Mouse (Mus musculus) cerebellum, adult 11-12 months (tissue): ENCODE measurements around the gene Tex14.
"Not testable (repeated sequence)": the region's sequence is repeated elsewhere in the genome, so short reads cannot be mapped to it uniquely, and the experiment has no call there.

ENCODE experiments used
- DNase-seq: peaks from one replicate; pipeline ENCODE4 v3.0.0; 2022

Gene Tex14

DNA sequence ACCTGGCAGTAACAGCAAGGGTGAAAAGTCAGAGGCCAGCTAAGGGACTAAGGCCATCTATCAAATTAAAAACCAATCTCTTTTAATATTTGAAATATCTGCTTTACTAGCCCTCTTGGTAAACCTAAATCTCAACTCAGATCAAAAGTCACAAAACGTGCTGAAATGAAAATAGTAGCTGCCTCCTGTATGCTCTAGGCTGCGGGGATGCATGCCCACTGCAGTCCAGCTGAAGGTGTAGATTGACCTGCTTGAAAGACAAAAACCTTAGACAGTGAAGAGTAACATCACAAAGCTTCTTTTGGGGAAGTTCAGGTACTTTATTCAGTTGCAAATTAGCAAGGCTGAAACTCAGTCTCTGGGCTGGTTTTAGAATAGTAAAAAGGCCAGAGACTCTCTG, 74.3 kb downstream of the Tex14 start:
- not testable (repeated sequence) for DNase-seq

DNA sequence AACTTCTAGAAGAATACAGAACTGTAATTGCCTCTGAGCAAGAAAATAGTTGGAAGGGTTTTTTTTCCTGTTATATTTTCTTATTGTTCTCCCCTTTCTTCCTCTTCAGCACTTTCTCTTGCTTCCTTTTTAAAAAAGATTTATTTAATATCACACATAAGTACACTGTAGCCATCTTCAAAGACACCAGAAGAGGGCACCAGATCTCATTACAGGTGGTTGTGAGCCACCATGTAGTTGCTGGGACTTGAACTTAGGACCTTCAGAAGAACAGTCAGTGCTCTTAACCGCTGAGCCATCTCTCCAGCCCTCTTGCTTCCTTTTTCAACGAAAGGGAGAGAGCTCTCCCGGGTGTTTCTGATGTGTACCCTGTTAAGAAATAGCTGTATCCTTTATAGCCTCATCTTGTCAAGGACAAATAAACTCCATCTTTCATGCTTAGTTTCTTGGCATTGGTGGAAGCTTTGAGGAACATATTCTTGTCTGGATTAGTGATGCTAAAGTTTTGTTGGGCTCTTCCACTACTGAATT, 79.0 kb downstream of the Tex14 start:
- no peak for DNase-seq

DNA sequence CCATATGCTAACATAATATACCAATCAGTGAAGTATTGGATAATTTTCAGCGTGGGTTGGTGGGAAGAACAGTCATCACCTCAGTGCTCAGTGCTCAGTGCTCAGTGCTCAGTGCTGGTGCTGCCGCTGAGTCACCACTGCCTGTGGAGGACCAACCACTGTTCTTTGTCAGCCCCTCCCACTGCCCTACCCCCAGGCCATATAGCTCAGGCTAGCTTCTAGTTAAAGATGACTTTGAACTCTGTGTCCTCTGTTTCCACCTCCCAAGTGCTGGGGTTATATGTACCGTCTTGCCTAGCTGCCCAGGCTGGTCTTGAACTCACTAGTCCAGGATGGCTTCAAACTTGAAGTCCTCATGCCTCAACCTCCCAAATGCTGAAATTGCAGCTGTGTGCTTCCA, 84.1 kb downstream of the Tex14 start:
- no peak for DNase-seq

DNA sequence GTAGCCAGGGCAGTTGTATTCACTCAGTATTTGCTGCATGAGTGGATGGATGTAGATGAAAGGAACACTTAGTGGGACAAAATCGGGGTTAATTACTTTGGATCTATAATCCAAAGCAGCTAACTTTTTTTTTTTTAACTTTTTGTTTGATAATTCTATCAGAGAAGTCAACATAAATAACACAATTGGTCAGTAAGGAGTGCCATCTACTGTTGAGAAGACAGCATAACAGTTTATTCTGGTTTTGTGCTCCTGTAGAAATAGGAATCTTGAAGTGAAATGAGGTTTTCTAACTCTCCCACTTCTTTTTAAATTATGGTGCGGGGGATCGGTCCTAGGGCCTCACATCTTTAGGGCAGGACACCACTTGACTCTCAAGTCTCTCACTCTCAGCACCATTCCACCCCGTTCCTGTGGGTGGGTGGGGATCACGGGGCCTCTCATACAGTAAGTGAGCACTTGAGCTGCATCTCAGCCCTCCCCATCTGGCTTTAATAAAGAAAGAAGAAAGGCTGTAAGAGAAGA, 99.9 kb downstream of the Tex14 start:
- DNase-seq, result no peak

DNA sequence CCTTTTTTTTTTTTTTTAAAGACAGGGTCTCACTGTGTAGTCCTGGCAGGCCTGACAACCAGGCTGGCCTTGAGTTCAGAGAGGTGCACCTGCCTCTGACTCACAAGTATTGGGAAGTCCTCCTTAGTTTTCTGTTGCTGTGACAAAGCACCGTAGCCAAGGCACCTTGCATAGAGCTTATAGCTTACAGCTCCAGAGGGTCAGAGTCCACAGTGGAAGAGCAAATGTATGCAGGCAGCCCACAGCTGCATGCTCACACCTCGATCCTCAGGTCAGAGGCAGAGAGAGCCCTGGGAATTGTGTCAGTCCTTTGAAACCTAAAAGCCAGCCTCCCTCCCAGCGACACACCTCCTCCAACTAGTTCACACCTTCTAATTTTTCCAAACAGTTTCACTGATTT, 101.6 kb downstream of the Tex14 start:
- DNase-seq, result no peak

DNA sequence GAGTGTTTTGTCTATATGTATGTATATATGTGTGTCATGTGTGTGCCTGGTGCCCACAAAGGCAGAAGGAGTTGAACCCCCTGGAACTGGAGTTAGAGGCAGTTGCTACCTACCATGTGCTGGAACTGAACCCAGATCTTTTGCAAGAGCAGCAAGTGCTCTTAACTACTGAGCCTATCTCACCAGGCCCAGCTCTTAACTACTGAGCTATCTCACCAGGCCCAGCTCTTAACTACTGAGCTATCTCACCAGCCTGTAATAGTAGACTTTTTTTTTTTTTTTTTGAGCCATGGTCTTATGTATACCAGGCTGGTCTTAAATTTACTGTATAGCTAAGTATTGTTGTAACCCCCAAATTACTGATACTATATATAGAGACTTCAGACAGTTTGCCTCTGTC, 102.2 kb downstream of the Tex14 start:
- no peak for DNase-seq

DNA sequence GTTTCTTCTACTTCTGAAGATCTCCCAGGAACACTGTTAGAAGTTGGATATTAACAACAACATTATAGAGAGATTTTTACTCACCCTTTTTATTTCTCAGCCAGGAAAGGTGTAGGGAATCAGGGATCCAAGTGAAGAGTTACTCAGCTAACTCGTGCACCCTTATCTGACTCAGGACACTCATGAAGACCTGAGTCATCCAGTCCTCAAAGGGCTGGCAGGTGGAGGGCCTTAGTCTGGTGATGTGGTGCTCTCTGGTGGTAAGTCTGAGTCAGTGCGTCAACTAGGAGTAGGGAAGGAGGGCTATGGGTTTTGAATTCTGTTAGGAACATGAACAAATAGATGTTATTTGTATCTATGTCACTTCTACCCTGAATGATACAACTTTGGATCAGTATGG, 114.4 kb downstream of the Tex14 start:
- DNase-seq, result peak; percentile 17

DNA sequence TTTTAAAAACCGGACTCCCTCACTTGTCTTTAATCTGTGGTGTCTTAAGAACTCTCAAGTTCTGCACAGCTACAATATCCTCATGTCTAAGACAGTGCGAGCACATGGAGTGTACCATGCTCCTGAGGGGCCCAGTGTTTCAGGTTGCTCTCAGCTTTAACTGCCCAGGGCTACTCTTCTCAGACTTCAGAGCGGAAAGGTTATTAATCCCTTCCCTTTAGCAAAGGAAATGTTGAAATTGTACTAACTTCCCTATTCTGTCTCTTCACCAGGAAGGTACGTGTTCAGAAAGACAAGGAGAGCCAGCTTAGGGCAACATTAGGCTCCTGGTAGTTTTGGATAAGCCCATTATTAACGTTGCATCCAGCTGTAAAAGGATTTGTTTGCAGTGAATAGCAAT, 118.6 kb downstream of the Tex14 start:
- DNase-seq, result no peak

DNA sequence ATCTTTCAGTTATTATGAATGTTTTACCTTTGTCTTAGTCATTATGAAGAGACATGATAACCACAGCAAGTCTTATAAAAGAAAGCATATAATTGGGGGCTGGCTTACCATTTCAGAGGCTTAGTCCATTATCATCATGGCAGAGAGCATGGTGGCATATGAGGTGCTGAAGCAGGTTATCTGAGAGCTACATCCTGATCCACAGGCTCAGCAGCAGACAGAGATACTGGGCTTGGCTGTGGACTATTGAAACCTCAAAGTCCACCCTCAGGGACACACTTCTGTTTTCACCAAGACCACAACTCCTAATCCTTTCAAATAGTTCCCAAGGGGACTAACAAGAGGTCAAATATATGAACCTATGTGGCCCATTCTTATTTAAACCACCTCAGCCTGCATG, 119.1 kb downstream of the Tex14 start:
- no peak for DNase-seq

DNA sequence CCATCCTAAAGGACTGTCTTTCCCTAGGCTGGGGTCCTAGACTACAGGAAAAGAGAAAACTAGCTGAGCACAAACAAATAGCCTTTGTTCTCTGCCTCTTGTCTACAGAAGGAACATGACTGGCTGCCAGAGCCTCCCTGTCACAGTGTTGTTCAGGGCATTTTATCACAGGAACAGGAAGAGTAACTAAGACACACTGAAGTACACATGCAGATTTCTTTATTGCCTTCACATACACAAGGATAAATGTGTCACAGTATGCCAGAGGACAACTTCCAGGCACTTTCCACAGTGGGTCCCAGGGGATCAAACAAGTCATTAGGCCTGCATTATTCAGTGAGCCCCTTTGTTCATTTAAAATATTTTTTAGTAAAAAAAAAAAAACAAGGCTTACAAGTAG, 119.9 kb downstream of the Tex14 start:
- DNase-seq, result no peak

DNA sequence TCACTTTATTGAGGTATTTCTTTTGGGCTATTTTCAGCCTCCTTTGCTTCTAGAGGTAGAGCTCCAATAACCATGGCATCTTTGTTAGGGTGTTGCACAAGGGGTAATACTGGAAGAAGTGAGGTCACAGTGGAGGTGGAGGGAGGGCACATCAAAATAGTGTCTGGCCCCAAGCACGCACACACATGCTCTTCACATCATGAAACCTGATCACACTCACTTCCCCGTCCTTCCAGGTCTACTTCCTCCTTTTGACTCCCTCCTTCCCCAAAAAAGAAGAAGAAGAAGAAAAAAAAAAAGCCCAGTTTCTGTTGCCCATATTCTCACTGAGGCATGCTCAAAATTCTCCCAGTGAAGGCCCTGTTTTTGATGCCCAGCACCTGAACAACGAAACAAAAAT, 122.5 kb downstream of the Tex14 start:
- DNase-seq, result no peak

DNA sequence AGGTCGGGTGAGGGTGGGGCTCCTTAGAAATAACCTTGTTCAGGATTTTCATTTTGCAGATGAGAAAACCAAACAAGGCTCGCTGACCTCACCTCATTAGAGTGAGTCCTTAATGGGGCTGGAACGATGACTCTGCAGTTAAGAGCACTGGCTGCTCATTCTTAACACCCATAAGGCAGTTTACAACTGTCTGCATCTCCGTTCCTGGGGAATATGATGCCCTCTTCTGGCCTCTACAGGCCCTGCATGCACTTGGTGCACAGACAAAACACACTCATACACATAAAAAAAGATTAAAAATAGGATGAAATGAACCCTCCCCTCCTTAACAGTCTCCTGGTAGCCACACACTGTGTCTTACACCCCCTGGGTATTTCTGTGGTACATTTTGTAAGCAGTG, 123.1 kb downstream of the Tex14 start:
- DNase-seq, result no peak

DNA sequence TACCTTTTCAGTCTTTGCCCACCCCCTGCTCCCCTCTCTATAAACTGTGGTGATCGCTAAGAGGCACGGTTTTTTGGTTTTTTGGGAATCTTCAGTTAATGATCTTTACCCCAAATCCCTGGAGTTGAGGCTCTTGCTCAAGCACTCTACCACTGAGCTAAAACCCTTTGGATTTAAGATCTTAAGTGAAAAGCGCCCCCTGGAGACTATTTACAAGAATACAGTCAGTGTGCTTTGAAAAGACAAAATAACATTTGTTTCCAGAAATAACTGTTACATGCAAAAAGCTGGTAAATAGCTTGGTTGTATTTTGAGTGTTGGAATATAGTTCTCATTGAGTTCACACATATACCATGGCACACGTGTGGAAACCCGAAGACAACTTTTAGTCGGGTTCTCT, 126.8 kb downstream of the Tex14 start:
- DNase-seq, result no peak

DNA sequence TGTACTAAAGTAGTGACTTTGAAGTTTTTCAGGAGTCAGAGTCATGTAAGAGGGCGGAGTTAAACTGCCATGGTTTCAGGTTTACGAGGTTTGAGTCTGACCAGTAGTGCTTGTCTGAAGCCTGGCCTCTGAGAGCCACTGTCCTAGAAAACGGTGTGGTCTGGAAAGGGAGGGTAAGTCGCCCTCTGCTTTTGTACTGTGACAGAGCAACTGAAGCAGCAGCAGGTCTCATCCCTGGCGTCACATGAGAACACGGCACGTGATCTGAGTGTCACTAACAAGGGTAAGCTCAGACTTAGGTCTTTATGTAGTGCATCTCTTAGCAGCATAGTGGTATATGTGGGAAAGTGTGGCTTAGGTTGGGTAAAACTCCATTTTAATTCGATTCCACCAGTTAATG, 137.4 kb downstream of the Tex14 start:
- no peak for DNase-seq

DNA sequence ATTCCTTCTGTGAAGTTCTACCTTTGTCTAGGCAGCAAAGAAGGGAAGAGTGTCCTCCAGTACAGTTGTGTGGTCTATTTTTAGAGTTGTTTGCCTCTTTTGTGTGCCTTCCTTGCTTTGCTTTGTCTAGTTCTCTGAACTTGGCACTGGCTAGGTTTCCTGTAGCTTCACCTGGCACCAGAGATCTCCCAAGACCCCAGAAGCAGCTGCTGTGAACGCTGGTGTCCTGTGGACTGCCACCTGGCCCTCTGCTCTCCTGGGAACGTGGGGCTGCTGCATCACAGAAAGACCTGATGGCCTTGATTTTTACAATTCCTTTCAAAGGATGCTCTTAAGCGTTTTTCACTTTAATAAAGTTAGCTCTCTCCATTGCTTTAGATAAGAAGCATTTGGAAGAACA, 138.0 kb downstream of the Tex14 start:
- DNase-seq, result peak; percentile 40

DNA sequence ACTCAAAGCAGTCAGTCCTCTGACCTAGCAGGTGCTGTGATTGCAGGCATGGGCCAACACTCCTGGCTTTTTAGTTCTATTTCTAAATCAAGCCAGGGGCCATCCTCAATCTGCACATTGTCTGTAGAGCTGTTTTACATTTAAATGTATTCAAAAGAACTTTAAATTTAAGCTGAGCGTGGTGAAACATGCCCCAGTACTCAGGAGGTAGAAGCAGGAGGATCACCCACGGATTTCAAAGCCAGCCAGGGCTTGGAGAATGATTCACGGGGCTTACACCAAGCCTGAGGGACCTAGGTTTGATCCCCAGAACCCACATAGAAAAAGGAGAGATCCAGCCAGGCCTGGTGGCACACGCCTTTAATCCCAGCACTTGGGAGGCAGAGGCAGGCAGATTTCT, 148.5 kb downstream of the Tex14 start:
- DNase-seq, result no peak

DNA sequence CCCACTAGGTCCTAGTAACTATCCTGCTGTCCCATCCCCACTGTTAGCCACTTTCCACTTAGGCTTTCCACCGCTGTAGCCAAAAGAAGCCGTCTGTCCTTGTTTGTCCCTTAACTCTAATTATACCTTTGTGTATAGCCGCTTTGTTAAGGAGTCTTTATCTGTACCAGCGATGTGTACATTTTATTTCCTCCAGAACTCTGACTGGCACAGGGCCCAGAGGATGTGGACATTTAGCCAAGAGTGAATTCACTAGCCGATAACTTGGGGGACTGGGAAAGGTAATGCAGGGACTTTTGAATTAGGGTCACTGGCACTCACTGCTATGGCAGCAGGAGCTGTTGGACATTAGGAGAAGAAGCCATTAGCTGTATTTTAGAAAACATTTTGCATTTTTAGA, 149.5 kb downstream of the Tex14 start:
- DNase-seq, result no peak

DNA sequence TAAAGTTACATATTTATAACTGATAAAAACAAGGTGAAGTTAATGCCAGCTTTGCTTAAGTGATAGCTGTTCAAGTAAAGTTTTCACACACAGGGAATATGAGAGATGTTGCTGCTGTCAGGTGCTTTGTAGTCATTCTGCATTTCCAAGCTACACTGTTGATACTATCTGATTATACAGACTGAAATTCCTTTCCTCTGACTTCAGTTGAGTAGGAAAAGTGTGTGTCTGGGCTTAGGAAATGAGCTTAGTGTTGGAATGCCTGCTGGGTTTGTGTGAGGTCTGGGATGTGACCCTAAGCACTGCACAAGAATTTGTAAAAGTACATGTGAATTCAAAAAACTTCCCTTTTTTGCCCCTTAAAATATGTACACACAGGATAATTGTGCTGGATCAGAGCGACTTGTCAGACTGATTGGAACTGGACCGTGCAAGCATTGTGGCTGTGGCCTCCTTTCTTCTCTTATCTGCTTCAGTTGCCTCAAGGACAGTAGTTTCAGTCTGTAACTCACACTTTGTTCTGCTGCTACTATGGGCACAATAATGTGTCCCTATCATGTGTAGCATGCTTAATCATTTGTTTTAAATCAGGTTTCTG, 150.3 kb downstream of the Tex14 start:
- DNase-seq, result no peak

DNA sequence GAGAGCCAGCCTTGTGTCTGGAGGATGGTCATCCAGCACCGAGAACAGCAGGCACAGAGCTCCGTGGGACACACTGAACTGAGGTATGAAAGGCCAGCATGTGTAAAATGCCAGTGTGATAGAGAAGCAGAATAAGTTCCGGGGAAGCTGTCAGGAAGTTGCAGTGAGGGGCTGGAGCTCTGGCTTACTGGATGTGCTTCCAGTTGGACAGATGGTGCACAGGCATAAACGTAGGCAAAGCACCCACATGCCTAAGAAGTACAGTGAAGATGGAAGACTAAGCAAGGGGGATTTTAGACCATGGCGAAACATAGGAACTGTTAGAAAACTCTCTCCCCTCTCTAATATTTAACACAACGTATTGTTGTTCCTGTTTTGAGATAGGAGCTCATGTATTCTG, 156.3 kb downstream of the Tex14 start:
- no peak for DNase-seq

DNA sequence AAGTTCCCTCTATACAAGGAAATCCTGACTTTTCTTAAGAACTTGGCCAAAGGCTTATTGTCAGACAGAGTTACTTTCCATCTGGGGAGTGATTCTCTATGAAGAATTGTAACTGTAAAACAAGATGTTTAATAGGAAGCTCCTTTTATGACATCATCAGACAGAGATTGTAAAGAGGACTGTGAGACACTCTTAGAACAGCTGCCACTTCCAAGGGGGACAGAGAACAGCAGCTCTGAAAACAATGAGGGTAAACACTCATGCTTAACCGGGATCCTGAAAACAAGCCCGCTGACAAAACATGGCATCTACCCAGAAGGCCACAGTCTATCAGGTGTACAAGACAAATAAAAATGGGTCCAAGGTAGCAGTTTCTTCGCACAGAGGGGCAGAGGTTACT, 161.6 kb downstream of the Tex14 start, which contains the start of gene Gm11492:
Gene Gm11492 (plus strand): TSS at position 153 of the 400 bp plus-strand sequence.
- no peak for DNase-seq

DNA sequence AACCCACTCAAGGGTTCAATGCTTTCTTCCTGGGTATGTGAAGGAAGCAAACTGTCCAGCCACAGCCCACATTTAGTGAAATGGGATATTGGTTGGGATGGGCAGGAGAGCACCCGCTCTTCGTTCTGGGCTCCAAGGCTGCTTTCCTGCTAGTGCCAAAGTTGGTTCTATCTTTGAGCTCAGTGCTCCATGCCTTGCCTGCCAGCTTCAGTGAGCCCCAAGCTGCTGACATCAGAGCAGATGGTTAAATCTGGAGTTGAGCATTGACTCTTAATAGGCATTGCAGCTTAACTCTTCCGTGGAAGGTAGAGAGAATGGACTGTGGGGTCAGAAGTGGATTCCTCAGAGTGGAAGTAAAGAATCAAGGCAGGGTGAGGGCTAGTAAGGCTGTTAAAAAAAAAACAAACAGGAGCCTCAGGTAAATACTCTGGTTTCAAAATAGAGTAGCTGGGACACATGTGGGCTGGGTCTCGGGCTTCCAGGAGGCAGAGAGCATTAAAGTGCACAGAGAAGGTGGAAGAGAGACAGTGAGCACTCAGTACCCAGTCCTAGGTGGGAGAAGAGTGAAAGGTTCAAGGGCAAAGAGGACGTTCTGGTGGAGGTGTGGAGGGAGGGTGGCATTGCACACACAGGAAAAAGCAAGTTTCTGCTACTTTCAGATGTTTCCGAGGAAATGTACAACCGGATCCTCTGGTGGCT, 163.5 kb downstream of the Tex14 start, which contains the start of gene Sept4:
Gene Sept4 (plus strand): TSS at position 649 of the 699 bp plus-strand sequence.
- no peak for DNase-seq

DNA sequence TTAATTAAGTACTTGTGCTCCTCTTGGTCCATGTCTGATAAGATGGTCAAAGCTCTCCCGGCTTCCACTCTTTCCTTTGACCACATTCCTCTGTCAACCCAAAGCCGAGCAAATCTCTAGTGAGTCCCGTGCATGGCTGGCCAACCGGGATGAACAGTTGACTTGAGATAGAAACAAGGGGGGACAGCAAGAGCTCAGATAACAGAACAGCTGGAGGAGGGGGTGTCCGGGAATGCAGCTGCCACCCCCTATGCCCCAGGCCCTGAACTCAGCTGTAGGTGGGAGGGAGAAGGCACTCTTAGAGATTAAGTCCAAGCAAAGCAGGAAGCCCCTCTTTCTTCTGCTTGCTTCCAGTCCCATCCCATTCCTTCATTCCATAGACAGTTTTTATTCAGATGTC, 165.9 kb downstream of the Tex14 start:
- DNase-seq, result no peak

DNA sequence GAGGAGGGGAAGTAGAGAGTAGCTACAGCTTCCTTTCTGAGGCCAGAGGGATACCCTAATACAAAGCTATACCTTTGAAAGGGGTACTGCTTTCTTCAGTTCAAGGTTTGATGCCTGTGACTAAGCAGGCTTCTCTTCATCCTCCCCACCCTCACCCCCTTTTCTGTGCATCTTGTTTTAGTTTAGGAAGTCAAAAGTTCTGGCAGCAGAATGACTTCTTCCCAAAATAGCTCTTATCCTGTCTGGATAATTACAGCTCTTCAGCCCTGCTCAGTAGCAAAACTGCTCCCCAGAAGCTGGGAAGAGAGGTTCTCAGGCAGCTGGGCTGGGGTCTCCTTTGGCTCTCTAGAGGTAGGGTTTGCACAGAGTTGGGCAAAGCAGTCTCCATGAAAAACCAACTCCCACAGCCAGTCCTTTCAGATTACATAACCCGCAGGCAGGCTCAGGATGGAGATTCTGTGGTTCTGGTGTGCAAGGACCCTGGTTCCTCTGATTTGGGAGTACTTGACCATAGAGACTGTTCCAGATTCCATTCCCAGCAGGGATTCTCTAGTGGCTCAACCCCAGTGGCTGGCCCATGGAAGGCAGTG, 166.6 kb downstream of the Tex14 start:
- DNase-seq, result no peak

DNA sequence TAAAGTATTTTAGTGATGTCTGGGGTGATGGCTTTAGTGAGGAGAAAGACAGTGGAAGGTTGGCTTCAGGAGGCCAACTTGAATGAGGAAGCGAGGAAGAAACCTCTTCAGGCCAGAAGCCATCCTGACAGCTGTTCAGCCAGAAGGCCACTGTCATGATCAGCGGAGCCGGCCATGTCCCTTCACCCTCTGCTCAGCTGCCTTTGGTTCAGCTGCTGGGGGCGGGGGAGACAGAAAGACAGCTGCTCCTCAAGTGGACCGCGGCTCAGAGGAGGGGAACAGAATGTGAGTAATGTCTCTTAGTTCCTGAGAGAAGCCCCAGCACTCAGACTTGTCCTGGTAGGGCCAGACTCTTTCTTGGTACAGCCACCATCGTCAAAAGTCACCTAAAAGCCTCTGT, 168.9 kb downstream of the Tex14 start:
- DNase-seq, result no peak
